Mouse (Mus musculus) neural tube, embryonic 13.5 days (tissue): ENCODE results near the gene Ncor1. TPM values are rescaled to one million over a fixed set of nuclear protein-coding genes. Genes with fewer than 3 reads are reported as not detected.

ENCODE experiments used
- ATAC-seq: fragments of 200-750 bp; cut with Nextera tagmentation; 2 replicates; pipeline ENCODE4 v1.8.0; 2017; ENCODE audit warnings: low read depth, mild to moderate bottlenecking, moderate TSS enrichment, moderate library complexity
- H3K27ac ChIP-seq: fragments of 300-500 bp; sonication (generic); replicated peaks from 2 replicates; pipeline ENCODE4 v1.5.1; 2015; ENCODE audit warnings: moderate library complexity, mild to moderate bottlenecking, inconsistent platforms
- H3K27me3 ChIP-seq: fragments of 300-500 bp; sonication (generic); 2 replicates; pipeline ENCODE4 v1.6.1; 2015; ENCODE audit warnings: mild to moderate bottlenecking, inconsistent platforms
- H3K36me3 ChIP-seq: fragments of 300-500 bp; sonication (generic); 2 replicates; pipeline ENCODE4 v1.6.1; 2015; ENCODE audit warnings: mild to moderate bottlenecking, inconsistent platforms
- H3K4me1 ChIP-seq: fragments of 300-500 bp; sonication (generic); replicated peaks from 2 replicates; pipeline ENCODE4 v1.6.1; 2015; ENCODE audit warnings: inconsistent platforms
- H3K4me2 ChIP-seq: fragments of 300-500 bp; sonication (generic); 2 replicates; pipeline ENCODE4 v1.6.1; 2015; ENCODE audit warnings: inconsistent platforms, mild to moderate bottlenecking, moderate library complexity
- H3K4me3 ChIP-seq: fragments of 300-500 bp; sonication (generic); 2 replicates; pipeline ENCODE4 v1.5.1; 2015; ENCODE audit warnings: mild to moderate bottlenecking, inconsistent platforms
- H3K9ac ChIP-seq: fragments of 300-500 bp; sonication (generic); 2 replicates; pipeline ENCODE4 v1.6.1; 2015; ENCODE audit warnings: moderate library complexity, mild to moderate bottlenecking, inconsistent platforms
- H3K9me3 ChIP-seq: fragments of 300-500 bp; sonication (generic); 2 replicates; pipeline ENCODE4 v1.6.1; 2016; ENCODE audit warnings: inconsistent platforms
- WGBS: fragments of 180-500 bp; shearing (Covaris S2); methylation state at CpG from one replicate; pipeline ENCODE4 v1.1.7; 2015; 5-methylcytosine and 5-hydroxymethylcytosine counted together
- polyA plus RNA-seq: library from polyadenylated mRNA; unstranded; fragments of >200 nt; fragmentation: Nextera tagmentation; extraction: Ambion mirVana; gene quantifications from 2 replicates; pipeline ENCODE4 v1.2.1, GENCODE M21; 2015

Ncor1 gene
- polyA plus RNA-seq, 1 experiment from 2014 or later = 185 TPM

- Histone ChIP-seq H3K9me3 (no peaks in the 10 kb centered on the region), H3K4me3 (peak overlapping the region; percentile 80), H3K36me3 (no peaks in the 10 kb centered on the region), H3K9ac (peak overlapping the region; percentile 99), H3K4me2 (peak overlapping the region; percentile 78), H3K27ac (peak overlapping the region; percentile 99), H3K27me3 (no peaks in the 10 kb centered on the region), H3K4me1 (peaks cover 27% of the 10 kb centered on the region)
- WGBS = under 1% methylated on average over 70 of the region's 73 CpGs
- peak; percentile 97 for ATAC-seq
Observed at GRCm38 (mm10) chr11:62457241-62457890, 975 bp downstream of the Ncor1 start.

GRCm38 (mm10) chr11:62456483-62457172, 1.7 kb downstream of the Ncor1 start:
- H3K9ac ChIP-seq = peak overlapping the region; percentile 99
- no peaks in the 10 kb centered on the region for H3K27me3 ChIP-seq
- H3K36me3 ChIP-seq = no peaks in the 10 kb centered on the region
- WGBS = under 1% methylated on average over 42 of the region's 42 CpGs
- H3K4me1 ChIP-seq = peaks cover 27% of the 10 kb centered on the region
- H3K9me3 ChIP-seq = no peaks in the 10 kb centered on the region
- H3K4me2 ChIP-seq = peak overlapping the region; percentile 78
- H3K27ac ChIP-seq = peak overlapping the region; percentile 99
- ATAC-seq = peak; percentile 82
- peak overlapping the region; percentile 80 for H3K4me3 ChIP-seq

- 7% methylated on average over 3 of the region's 3 CpGs for WGBS
- H3K36me3 ChIP-seq = no peaks in the 10 kb centered on the region
- H3K4me3 ChIP-seq = peak overlapping the region; percentile 80
- ATAC-seq = no peak
- no peaks in the 10 kb centered on the region for H3K27me3 ChIP-seq
- H3K27ac ChIP-seq = peak overlapping the region; percentile 99
- peaks cover 27% of the 10 kb centered on the region for H3K4me1 ChIP-seq
- peak overlapping the region; percentile 78 for H3K4me2 ChIP-seq
- no peaks in the 10 kb centered on the region for H3K9me3 ChIP-seq
- peak overlapping the region; percentile 99 for H3K9ac ChIP-seq
Observed at GRCm38 (mm10) chr11:62456021-62456482, 2.3 kb downstream of the Ncor1 start.

GRCm38 (mm10) chr11:62455193-62455592, 3.1 kb downstream of the Ncor1 start:
- Histone ChIP-seq H3K4me3 (peak overlapping the region; percentile 80; the same call in 1 of the 2 replicates), H3K36me3 (no peaks in the 10 kb centered on the region), H3K27ac (no peak overlapping the region), H3K4me1 (peaks cover 27% of the 10 kb centered on the region), H3K9ac (no peak overlapping the region), H3K4me2 (peak overlapping the region; percentile 78), H3K27me3 (no peaks in the 10 kb centered on the region), H3K9me3 (no peaks in the 10 kb centered on the region)
- WGBS = 87% methylated on average over 1 of the region's 1 CpGs
- no peak for ATAC-seq

- ATAC-seq = no peak
- H3K9ac ChIP-seq = no peak overlapping the region
- no peaks in the 10 kb centered on the region for H3K27me3 ChIP-seq
- no peak overlapping the region for H3K4me2 ChIP-seq
- no peaks in the 10 kb centered on the region for H3K4me1 ChIP-seq
- peaks cover 15% of the 10 kb centered on the region; the same call in 1 of the 2 replicates for H3K36me3 ChIP-seq
- no peaks in the 10 kb centered on the region for H3K9me3 ChIP-seq
- no peak overlapping the region for H3K27ac ChIP-seq
- H3K4me3 ChIP-seq = no peak overlapping the region
- 91% methylated on average over 6 of the region's 6 CpGs for whole genome bisulfite sequencing
Observed at GRCm38 (mm10) chr11:62448971-62449370, 9.4 kb downstream of the Ncor1 start.

GRCm38 (mm10) chr11:62445799-62446198, 12.5 kb downstream of the Ncor1 start:
- Histone ChIP-seq H3K27me3 (no peaks in the 10 kb centered on the region), H3K9me3 (no peaks in the 10 kb centered on the region), H3K4me1 (no peaks in the 10 kb centered on the region), H3K4me3 (no peak overlapping the region), H3K9ac (no peak overlapping the region), H3K36me3 (peaks cover 15% of the 10 kb centered on the region; the same call in 1 of the 2 replicates), H3K27ac (no peak overlapping the region), H3K4me2 (no peak overlapping the region)
- ATAC-seq = no peak
- 94% methylated on average over 3 of the region's 3 CpGs for WGBS

GRCm38 (mm10) chr11:62440670-62441315, 17.5 kb downstream of the Ncor1 start:
- 95% methylated on average over 9 of the region's 9 CpGs for WGBS
- no peak overlapping the region for H3K27ac ChIP-seq
- no peak overlapping the region for H3K9ac ChIP-seq
- H3K4me2 ChIP-seq = no peak overlapping the region
- H3K27me3 ChIP-seq = no peaks in the 10 kb centered on the region
- H3K9me3 ChIP-seq = no peaks in the 10 kb centered on the region
- no peak overlapping the region for H3K4me3 ChIP-seq
- H3K4me1 ChIP-seq = no peaks in the 10 kb centered on the region
- H3K36me3 ChIP-seq = peaks cover 25% of the 10 kb centered on the region
- ATAC-seq = no peak

- H3K27me3 ChIP-seq = no peaks in the 10 kb centered on the region
- H3K4me1 ChIP-seq = no peaks in the 10 kb centered on the region
- H3K27ac ChIP-seq = no peak overlapping the region
- H3K9ac ChIP-seq = no peak overlapping the region
- no peaks in the 10 kb centered on the region for H3K9me3 ChIP-seq
- peaks cover 49% of the 10 kb centered on the region for H3K36me3 ChIP-seq
- ATAC-seq = no peak
- 86% methylated on average over 2 of the region's 2 CpGs for WGBS
- H3K4me3 ChIP-seq = no peak overlapping the region
- H3K4me2 ChIP-seq = no peak overlapping the region
Observed at GRCm38 (mm10) chr11:62432211-62432610, 26.1 kb downstream of the Ncor1 start.

- no peak overlapping the region for H3K4me3 ChIP-seq
- H3K9me3 ChIP-seq = no peaks in the 10 kb centered on the region
- no peak overlapping the region for H3K4me2 ChIP-seq
- 83% methylated on average over 2 of the region's 3 CpGs for WGBS
- no peak overlapping the region for H3K27ac ChIP-seq
- ATAC-seq = no peak
- peaks cover 43% of the 10 kb centered on the region for H3K36me3 ChIP-seq
- H3K9ac ChIP-seq = no peak overlapping the region
- no peaks in the 10 kb centered on the region for H3K4me1 ChIP-seq
- H3K27me3 ChIP-seq = no peaks in the 10 kb centered on the region
Observed at GRCm38 (mm10) chr11:62427105-62427504, 31.2 kb downstream of the Ncor1 start.

GRCm38 (mm10) chr11:62426266-62426665, 32.1 kb downstream of the Ncor1 start:
- H3K9ac ChIP-seq = no peak overlapping the region
- no peak overlapping the region for H3K4me3 ChIP-seq
- H3K36me3 ChIP-seq = peaks cover 43% of the 10 kb centered on the region
- no peaks in the 10 kb centered on the region for H3K4me1 ChIP-seq
- no peaks in the 10 kb centered on the region for H3K9me3 ChIP-seq
- H3K27me3 ChIP-seq = no peaks in the 10 kb centered on the region
- no peak for ATAC-seq
- H3K27ac ChIP-seq = no peak overlapping the region
- 89% methylated on average over 5 of the region's 5 CpGs for WGBS
- no peak overlapping the region for H3K4me2 ChIP-seq

GRCm38 (mm10) chr11:62424525-62424924, 33.8 kb downstream of the Ncor1 start:
- Histone ChIP-seq H3K4me3 (no peak overlapping the region), H3K27me3 (no peaks in the 10 kb centered on the region), H3K4me1 (no peaks in the 10 kb centered on the region), H3K4me2 (no peak overlapping the region), H3K36me3 (peaks cover 37% of the 10 kb centered on the region), H3K27ac (no peak overlapping the region), H3K9me3 (no peaks in the 10 kb centered on the region), H3K9ac (no peak overlapping the region)
- no peak for ATAC-seq
- 81% methylated on average over 2 of the region's 2 CpGs for WGBS

- no peaks in the 10 kb centered on the region for H3K4me1 ChIP-seq
- H3K4me3 ChIP-seq = no peak overlapping the region
- no peaks in the 10 kb centered on the region for H3K9me3 ChIP-seq
- H3K36me3 ChIP-seq = peaks cover 59% of the 10 kb centered on the region
- 90% methylated on average over 4 of the region's 4 CpGs for WGBS
- H3K9ac ChIP-seq = no peak overlapping the region
- no peak overlapping the region for H3K4me2 ChIP-seq
- ATAC-seq = no peak
- no peak overlapping the region for H3K27ac ChIP-seq
- no peaks in the 10 kb centered on the region for H3K27me3 ChIP-seq
Observed at GRCm38 (mm10) chr11:62415026-62415425, 43.3 kb downstream of the Ncor1 start.
